Mouse (Mus musculus) limb, embryonic 11.5 days (tissue): ENCODE measurements around the gene Tenm4. TPM values are rescaled to one million over a fixed set of nuclear protein-coding genes. Genes with fewer than 3 reads are reported as not detected.

Experiments
- ATAC-seq: fragments of 200-750 bp; cut with Nextera tagmentation; 2 replicates; pipeline ENCODE4 v1.8.0; 2017; ENCODE audit warnings: low read depth; ENCODE audit not compliant: insufficient number of reproducible peaks, low FRiP score, low TSS enrichment
- DNase-seq: peaks from one replicate; pipeline ENCODE4 v3.0.0-alpha.2; 2015; ENCODE audit warnings: low spot score
- H3K27ac ChIP-seq: fragments of 300-500 bp; sonication (generic); replicated peaks from 2 replicates; pipeline ENCODE4 v1.5.1; 2014; ENCODE audit warnings: low read depth, mild to moderate bottlenecking, low read length
- H3K27me3 ChIP-seq: fragments of 300-500 bp; sonication (generic); 2 replicates; pipeline ENCODE4 v1.6.1; 2014; ENCODE audit warnings: mild to moderate bottlenecking, low read length, mixed read lengths; ENCODE audit not compliant: control insufficient read depth, insufficient read depth
- H3K36me3 ChIP-seq: fragments of 300-500 bp; sonication (generic); 2 replicates; pipeline ENCODE4 v1.6.1; 2014; ENCODE audit warnings: mild to moderate bottlenecking, low read length, moderate library complexity, mixed read lengths; ENCODE audit not compliant: control insufficient read depth, insufficient read depth
- H3K4me1 ChIP-seq: fragments of 300-500 bp; sonication (generic); 2 replicates; pipeline ENCODE4 v1.6.1; 2014; ENCODE audit warnings: low read length, mixed read lengths; ENCODE audit not compliant: control insufficient read depth, insufficient read depth
- H3K4me2 ChIP-seq: fragments of 300-500 bp; sonication (generic); 2 replicates; pipeline ENCODE4 v1.6.1; 2014; ENCODE audit warnings: low read depth, mild to moderate bottlenecking, moderate library complexity; ENCODE audit not compliant: severe bottlenecking
- H3K4me3 ChIP-seq: fragments of 300-500 bp; sonication (generic); 2 replicates; pipeline ENCODE4 v1.5.1; 2014; ENCODE audit warnings: low read depth, low read length
- H3K9ac ChIP-seq: fragments of 300-500 bp; sonication (generic); 2 replicates; pipeline ENCODE4 v1.6.1; 2014; ENCODE audit warnings: mild to moderate bottlenecking, low read length
- H3K9me3 ChIP-seq: fragments of 300-500 bp; sonication (generic); 2 replicates; pipeline ENCODE4 v1.6.1; 2016; ENCODE audit warnings: low read length; ENCODE audit not compliant: control insufficient read depth
- WGBS: fragments of 180-500 bp; shearing (Covaris S2); extraction: QIAGEN DNeasy Blood & Tissue Kit; methylation state at CpG from one replicate; pipeline ENCODE4 v1.1.7; 2014; 5-methylcytosine and 5-hydroxymethylcytosine counted together
- polyA plus RNA-seq: library from polyadenylated mRNA; unstranded; fragments of >200 nt; fragmentation: Nextera tagmentation; extraction: Ambion mirVana; gene quantifications from 2 replicates; pipeline ENCODE4 v1.2.1, GENCODE M21; 2014

Gene Tenm4
- polyA plus RNA-seq, 1 experiment from 2014 or later = 43.1 TPM

GRCm38 (mm10) chr7:96383686-96384528 lies 212.9 kb downstream of the Tenm4 start:
- WGBS = 21% methylated on average over 6 of the region's 6 CpGs
- H3K27me3 ChIP-seq = no peaks in the 10 kb centered on the region
- no peak overlapping the region for H3K4me2 ChIP-seq
- ATAC-seq = peak; percentile 49
- DNase-seq = no peak
- no peaks in the 10 kb centered on the region for H3K36me3 ChIP-seq
- no peak overlapping the region for H3K4me3 ChIP-seq
- H3K27ac ChIP-seq = peak overlapping the region; percentile 36; the same call in 1 of the 2 replicates
- peaks cover 13% of the 10 kb centered on the region for H3K4me1 ChIP-seq
- no peak overlapping the region for H3K9ac ChIP-seq
- no peaks in the 10 kb centered on the region for H3K9me3 ChIP-seq

GRCm38 (mm10) chr7:96384726-96385500 lies 213.9 kb downstream of the Tenm4 start:
- no peak for ATAC-seq
- Histone ChIP-seq H3K36me3 (no peaks in the 10 kb centered on the region), H3K27ac (no peak overlapping the region), H3K9ac (no peak overlapping the region), H3K4me3 (no peak overlapping the region), H3K4me2 (no peak overlapping the region), H3K4me1 (peaks cover 17% of the 10 kb centered on the region), H3K27me3 (no peaks in the 10 kb centered on the region), H3K9me3 (no peaks in the 10 kb centered on the region)
- 85% methylated on average over 11 of the region's 11 CpGs for WGBS
- no peak for DNase-seq

DNA sequence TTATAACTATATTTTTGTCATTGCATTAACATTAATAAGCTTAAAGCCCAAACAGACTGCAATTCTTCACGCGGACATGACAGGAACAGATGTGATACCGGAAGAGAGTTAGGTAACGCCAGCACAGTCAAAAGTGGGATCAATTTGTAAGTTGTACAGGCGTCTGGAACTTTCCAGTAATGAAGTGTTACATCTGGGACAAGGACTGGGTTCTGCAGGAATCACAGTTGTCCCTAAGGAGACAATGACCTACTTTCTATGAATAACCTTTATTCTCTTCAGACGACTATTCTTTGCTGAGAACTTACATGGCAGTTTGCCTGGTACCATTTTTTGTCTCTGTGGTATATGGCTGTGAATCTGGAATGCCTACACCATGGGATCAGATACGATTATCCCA lies 214.8 kb downstream of the Tenm4 start:
- no peak for DNase-seq
- Histone ChIP-seq H3K4me1 (peaks cover 17% of the 10 kb centered on the region), H3K4me3 (no peak overlapping the region), H3K4me2 (no peak overlapping the region), H3K9me3 (no peaks in the 10 kb centered on the region), H3K27ac (no peak overlapping the region), H3K9ac (no peak overlapping the region), H3K27me3 (no peaks in the 10 kb centered on the region), H3K36me3 (no peaks in the 10 kb centered on the region)
- WGBS = 86% methylated on average over 7 of the region's 7 CpGs
- ATAC-seq = no peak

DNA sequence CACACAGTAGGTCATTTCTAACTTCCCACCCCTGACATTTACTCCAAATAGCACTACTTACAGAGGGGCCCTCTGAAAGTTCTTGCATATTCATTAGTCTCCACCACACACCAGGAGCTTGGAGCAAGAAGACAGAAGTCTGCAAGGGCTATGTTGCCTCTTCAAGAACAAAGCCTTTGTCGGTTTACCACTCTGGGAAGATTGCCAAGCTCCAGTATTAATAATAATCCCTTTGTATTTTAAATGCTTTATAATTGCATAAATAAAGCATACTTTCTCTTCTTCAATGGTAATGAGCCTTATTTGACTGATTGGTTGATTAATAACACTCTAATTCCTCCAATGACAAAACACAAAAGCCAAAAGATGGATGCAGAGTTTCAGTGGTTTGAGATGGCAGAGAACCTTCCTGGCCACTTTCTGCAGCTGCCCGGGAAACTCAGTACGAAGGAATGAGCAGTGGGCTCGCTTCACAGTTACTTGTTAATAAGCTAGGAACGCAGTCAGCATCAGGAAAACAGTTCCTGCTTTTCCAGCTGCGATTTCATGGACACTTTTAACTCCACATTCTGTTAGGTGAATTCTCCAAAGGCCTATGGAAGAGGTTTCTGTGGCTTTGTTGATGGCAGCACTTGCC lies 219.1 kb downstream of the Tenm4 start:
- Histone ChIP-seq H3K4me1 (peaks cover 12% of the 10 kb centered on the region), H3K27ac (no peak overlapping the region), H3K36me3 (no peaks in the 10 kb centered on the region), H3K4me3 (no peak overlapping the region), H3K27me3 (no peaks in the 10 kb centered on the region), H3K9me3 (no peaks in the 10 kb centered on the region), H3K9ac (no peak overlapping the region), H3K4me2 (no peak overlapping the region)
- WGBS = 48% methylated on average over 6 of the region's 6 CpGs
- no peak for DNase-seq
- no peak for ATAC-seq

GRCm38 (mm10) chr7:96390894-96391293 lies 219.8 kb downstream of the Tenm4 start:
- Histone ChIP-seq H3K4me1 (peaks cover 12% of the 10 kb centered on the region), H3K4me2 (no peak overlapping the region), H3K9ac (no peak overlapping the region), H3K9me3 (no peaks in the 10 kb centered on the region), H3K27me3 (no peaks in the 10 kb centered on the region), H3K36me3 (no peaks in the 10 kb centered on the region), H3K27ac (no peak overlapping the region), H3K4me3 (no peak overlapping the region)
- no peak for ATAC-seq
- DNase-seq = no peak
- WGBS = 93% methylated on average over 4 of the region's 4 CpGs

DNA sequence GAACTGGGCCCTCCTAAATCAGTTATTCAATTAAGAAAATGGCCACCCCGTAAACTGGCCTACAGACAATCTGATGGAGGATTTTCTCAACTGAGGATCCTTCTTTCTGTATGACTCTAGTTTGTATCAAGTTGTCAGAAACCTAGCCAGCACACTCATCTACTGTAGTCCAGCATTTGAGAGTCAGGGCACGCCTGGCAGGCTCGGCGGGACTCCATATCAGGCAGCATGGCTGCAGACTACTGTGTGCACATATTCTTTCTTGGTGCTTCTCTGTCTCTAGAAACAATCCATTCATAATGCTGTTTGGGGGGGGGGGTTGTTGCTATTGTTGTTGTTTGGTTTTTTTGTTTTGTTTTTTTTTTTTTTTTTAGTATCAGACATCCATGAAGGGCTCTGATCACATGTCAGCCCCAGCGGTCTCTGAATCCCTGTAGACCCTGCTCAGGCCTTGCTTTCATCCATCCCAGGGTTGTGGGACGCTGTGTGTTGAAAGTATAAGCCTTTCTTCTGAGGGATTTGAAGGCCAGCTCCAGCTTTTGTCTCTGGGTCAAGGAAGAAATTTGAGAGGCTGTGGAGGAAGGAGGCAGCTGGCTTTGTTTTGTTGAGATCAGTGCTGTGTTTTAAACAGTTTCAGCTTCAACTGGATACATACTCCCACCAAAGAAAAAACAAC lies 220.9 kb downstream of the Tenm4 start:
- Histone ChIP-seq H3K27me3 (no peaks in the 10 kb centered on the region), H3K27ac (no peak overlapping the region), H3K36me3 (no peaks in the 10 kb centered on the region), H3K4me3 (no peak overlapping the region), H3K9me3 (no peaks in the 10 kb centered on the region), H3K4me2 (no peak overlapping the region), H3K9ac (no peak overlapping the region), H3K4me1 (peaks cover 12% of the 10 kb centered on the region)
- no peak for ATAC-seq
- no peak for DNase-seq
- WGBS = 85% methylated on average over 6 of the region's 6 CpGs

GRCm38 (mm10) chr7:96392600-96392999 lies 221.6 kb downstream of the Tenm4 start:
- no peak for ATAC-seq

DNA sequence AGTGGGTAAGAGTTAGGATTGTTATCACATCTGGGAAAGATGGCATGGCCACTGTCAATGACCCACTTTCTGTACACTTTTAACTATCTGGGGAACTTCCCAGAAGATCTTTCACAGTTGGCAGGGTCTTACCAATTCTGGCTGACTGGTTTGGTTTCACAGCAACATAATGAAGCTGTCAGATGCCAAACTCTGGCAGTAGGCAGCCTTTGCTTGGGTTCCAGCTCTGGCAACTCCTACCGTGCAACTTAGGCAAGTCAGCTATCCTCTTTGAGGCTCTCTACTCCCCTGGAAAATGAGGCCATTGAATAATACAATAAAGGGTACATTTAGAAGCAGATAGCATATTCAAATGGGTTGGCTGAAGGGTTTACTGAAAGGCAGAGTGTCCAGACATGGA lies 226.9 kb downstream of the Tenm4 start:
- ATAC-seq = no peak
- DNase-seq = no peak
- Histone ChIP-seq H3K9ac (no peak overlapping the region), H3K27ac (no peak overlapping the region), H3K27me3 (no peaks in the 10 kb centered on the region), H3K4me2 (no peak overlapping the region), H3K4me3 (no peak overlapping the region), H3K36me3 (no peaks in the 10 kb centered on the region), H3K9me3 (no peaks in the 10 kb centered on the region), H3K4me1 (peaks cover under 1% of the 10 kb centered on the region; the same call in 1 of the 2 replicates)
- 88% methylated on average over 1 of the region's 1 CpGs for WGBS

More at GRCm38 (mm10) chr7:96392600-96392999, 221.6 kb downstream of the Tenm4 start:
- Histone ChIP-seq H3K4me1 (peaks cover 12% of the 10 kb centered on the region), H3K36me3 (no peaks in the 10 kb centered on the region), H3K27ac (no peak overlapping the region), H3K9ac (no peak overlapping the region), H3K4me2 (no peak overlapping the region), H3K9me3 (no peaks in the 10 kb centered on the region), H3K4me3 (no peak overlapping the region), H3K27me3 (no peaks in the 10 kb centered on the region)
- no peak for DNase-seq
- 77% methylated on average over 2 of the region's 2 CpGs for WGBS
